ENCODE assay signal across 11 mouse cellular contexts in genomic region chr7:142506501-142506900, GRCm38 (mm10). TPM values are rescaled to one million over a fixed set of nuclear protein-coding genes. Genes with fewer than 3 reads are reported as not detected.
DNase-seq lines count a peak whose midpoint lies in the region; ATAC-seq lines count a peak whose summit lies in the region.
"Had no signal": no experiment of that assay in that cellular context is flagged by ENCODE, and none has a peak within 500 bp of the region (broad histone marks: within the 10 kb centered on the region; RNA-seq: fewer than 3 reads in every experiment).

No protein-coding gene starts in this region.

- 0 out of 2 replicates have a peak, but pooled peaks have one; percentile 16 for ATAC-seq in kidney, embryonic 14.5 days (ENCODE audit: low FRiP score, low TSS enrichment)
- ATAC-seq in embryonic facial prominence, embryonic 14.5 days (ENCODE audit: low read depth): no peak
- ATAC-seq in intestine, embryonic 16.5 days: peak; percentile 84
- 0 out of 2 replicates have a peak, but pooled peaks have one; percentile 21 for ATAC-seq in neural tube, embryonic 11.5 days (ENCODE audit: insufficient read depth, low FRiP score, low TSS enrichment)
- no peak for ATAC-seq in erythroid progenitor cell, adult 5-6 weeks (replicated peaks; ENCODE audit: low FRiP score, poor library complexity, severe bottlenecking)
- ATAC-seq in erythroblast, adult 5-6 weeks (replicated peaks; ENCODE audit: low FRiP score, poor library complexity, severe bottlenecking): no peak

- H3K36me3 ChIP-seq in kidney, embryonic 14.5 days (ENCODE audit: control insufficient read depth, insufficient read depth, low read length): no peaks in the 10 kb centered on the region
- no peaks in the 10 kb centered on the region for H3K36me3 ChIP-seq in embryonic facial prominence, embryonic 14.5 days (ENCODE audit: control insufficient read depth, insufficient read depth, low read length)
- H3K36me3 ChIP-seq in intestine, embryonic 16.5 days (ENCODE audit: control insufficient read depth, insufficient read depth, low read length): no peaks in the 10 kb centered on the region
- H3K36me3 ChIP-seq in neural tube, embryonic 11.5 days (ENCODE audit: control insufficient read depth, insufficient read depth, low read length): no peaks in the 10 kb centered on the region
- H3K36me3 ChIP-seq: liver, embryonic 15.5 days had no signal

- no peak overlapping the region for H3K4me3 ChIP-seq in kidney, embryonic 14.5 days (ENCODE audit: low read length)
- no peak overlapping the region for H3K4me3 ChIP-seq in embryonic facial prominence, embryonic 14.5 days (ENCODE audit: low read depth, low read length)
- no peak overlapping the region for H3K4me3 ChIP-seq in intestine, embryonic 16.5 days (ENCODE audit: low read length)
- no peak overlapping the region for H3K4me3 ChIP-seq in neural tube, embryonic 11.5 days (ENCODE audit: low read depth, low read length)
- H3K4me3 ChIP-seq: liver, embryonic 15.5 days had no signal

- H3K9me3 ChIP-seq in kidney, embryonic 14.5 days (ENCODE audit: control insufficient read depth, low read length): no peaks in the 10 kb centered on the region
- no peaks in the 10 kb centered on the region for H3K9me3 ChIP-seq in embryonic facial prominence, embryonic 14.5 days (ENCODE audit: control insufficient read depth, low read length)
- no peaks in the 10 kb centered on the region for H3K9me3 ChIP-seq in intestine, embryonic 16.5 days (ENCODE audit: control insufficient read depth, low read length)
- H3K9me3 ChIP-seq in neural tube, embryonic 11.5 days (ENCODE audit: control insufficient read depth, low read length): no peaks in the 10 kb centered on the region
- H3K9me3 ChIP-seq: liver, embryonic 15.5 days had no signal

- peaks cover 38% of the 10 kb centered on the region for H3K4me1 ChIP-seq in kidney, embryonic 14.5 days (ENCODE audit: control insufficient read depth, insufficient read depth, low read length)
- peaks cover 45% of the 10 kb centered on the region for H3K4me1 ChIP-seq in embryonic facial prominence, embryonic 14.5 days (ENCODE audit: control insufficient read depth, insufficient read depth, low read length)
- H3K4me1 ChIP-seq in intestine, embryonic 16.5 days (ENCODE audit: control insufficient read depth, insufficient read depth, low read length): peaks cover 24% of the 10 kb centered on the region
- peaks cover 23% of the 10 kb centered on the region for H3K4me1 ChIP-seq in neural tube, embryonic 11.5 days (ENCODE audit: control insufficient read depth, insufficient read depth, low read length)

- 0 out of 2 replicates have a peak, but pooled peaks cover 3% of the 10 kb centered on the region for H3K27me3 ChIP-seq in kidney, embryonic 14.5 days (ENCODE audit: control insufficient read depth, insufficient read depth, low read length)
- no peaks in the 10 kb centered on the region for H3K27me3 ChIP-seq in embryonic facial prominence, embryonic 14.5 days (replicated peaks; ENCODE audit: control insufficient read depth, insufficient read depth, low read length)
- no peaks in the 10 kb centered on the region for H3K27me3 ChIP-seq in intestine, embryonic 16.5 days (replicated peaks; ENCODE audit: control insufficient read depth, insufficient read depth, low read length)
- peaks cover 3% of the 10 kb centered on the region; the same call in 1 of the 2 replicates for H3K27me3 ChIP-seq in neural tube, embryonic 11.5 days (ENCODE audit: control insufficient read depth, insufficient read depth, low read length)

- no peak overlapping the region for H3K9ac ChIP-seq in kidney, embryonic 14.5 days (ENCODE audit: low read depth, low read length)
- no peak overlapping the region for H3K9ac ChIP-seq in embryonic facial prominence, embryonic 14.5 days (ENCODE audit: low read depth, low read length)
- H3K9ac ChIP-seq in intestine, embryonic 16.5 days (ENCODE audit: low read depth, low read length): 0 out of 2 replicates have a peak overlapping the region, but pooled peaks have one; percentile 20
- H3K9ac ChIP-seq in neural tube, embryonic 11.5 days (ENCODE audit: low read length): no peak overlapping the region
- H3K9ac ChIP-seq: liver, embryonic 15.5 days had no signal

- peak overlapping the region; percentile 56; the same call in 1 of the 2 replicates for H3K27ac ChIP-seq in kidney, embryonic 14.5 days (ENCODE audit: low read depth, low read length)
- peak overlapping the region; percentile 35; the same call in 1 of the 2 replicates for H3K27ac ChIP-seq in embryonic facial prominence, embryonic 14.5 days (replicated peaks; ENCODE audit: low read depth, low read length)
- H3K27ac ChIP-seq in intestine, embryonic 16.5 days (ENCODE audit: low read length): peak overlapping the region; percentile 48; the same call in 1 of the 2 replicates
- H3K27ac ChIP-seq in neural tube, embryonic 11.5 days (ENCODE audit: low read depth, low read length): no peak overlapping the region
- H3K27ac ChIP-seq: liver, embryonic 15.5 days had no signal

- 37% methylated on average over 4 of the region's 4 CpGs for WGBS in kidney, embryonic 14.5 days
- 46% methylated on average over 4 of the region's 4 CpGs for WGBS in embryonic facial prominence, embryonic 14.5 days
- 32% methylated on average over 4 of the region's 4 CpGs for WGBS in intestine, embryonic 16.5 days
- WGBS in neural tube, embryonic 11.5 days: 29% methylated on average over 4 of the region's 4 CpGs

- H3K4me2 ChIP-seq in kidney, embryonic 14.5 days (replicated peaks; ENCODE audit: low read depth, low read length): no peak overlapping the region
- H3K4me2 ChIP-seq in embryonic facial prominence, embryonic 14.5 days (ENCODE audit: low read depth, low read length): no peak overlapping the region
- H3K4me2 ChIP-seq in intestine, embryonic 16.5 days (ENCODE audit: low read depth, low read length): no peak overlapping the region
- no peak overlapping the region for H3K4me2 ChIP-seq in neural tube, embryonic 11.5 days (ENCODE audit: low read depth)
- H3K4me2 ChIP-seq: liver, embryonic 15.5 days had no signal

- DNase-seq in kidney, postnatal 36 days: no peak
- no peak for DNase-seq in embryonic facial prominence, embryonic 14.5 days (ENCODE audit: low spot score)
- DNase-seq in neural tube, embryonic 11.5 days (ENCODE audit: low spot score): no peak
- no peak for DNase-seq in cerebellum, adult 18-20 months
- DNase-seq: cerebellum, adult 8-10 months; kidney, adult 8-10 months had no signal

RNA-seq across cellular contexts. Expression of gene Tnnt3, which starts 7.9 kb away (rescaled TPM):
- polyA plus RNA-seq in kidney, embryonic 14.5 days (2014; fragmentation: Nextera tagmentation; extraction: Ambion mirVana): 3.2 and 3.5 TPM in 2 replicates
- 376 and 643 TPM in 2 replicates for polyA plus RNA-seq in embryonic facial prominence, embryonic 14.5 days (2014; fragmentation: Nextera tagmentation; extraction: Ambion mirVana)
- 2.1 and 3.2 TPM in 2 replicates for polyA plus RNA-seq in intestine, embryonic 16.5 days (2015; fragmentation: Nextera tagmentation; extraction: Ambion mirVana)
- polyA plus RNA-seq in neural tube, embryonic 11.5 days (2014; fragmentation: Nextera tagmentation; extraction: Ambion mirVana): 6.5 and 9.2 TPM in 2 replicates
- total RNA-seq in erythroid progenitor cell, adult 5-6 weeks (2015; ENCODE audit: low replicate concordance): not detected in 2 replicates
- total RNA-seq in erythroid progenitor cell, adult 5-6 weeks (2017; ENCODE audit: low replicate concordance): not detected in 2 replicates
- not detected in 2 replicates for total RNA-seq in erythroblast, adult 5-6 weeks (2015; ENCODE audit: low replicate concordance)
- 2.0 TPM in 1 of 2 replicates, not detected in the other for total RNA-seq in erythroblast, adult 5-6 weeks (2017; ENCODE audit: low replicate concordance)

RNA-seq across cellular contexts. Expression of gene Mrpl23, which starts 26.0 kb away (rescaled TPM):
- 30.3 and 33.4 TPM in 2 replicates for polyA plus RNA-seq in kidney, embryonic 14.5 days (2014; fragmentation: Nextera tagmentation; extraction: Ambion mirVana)
- 30.3 and 33.1 TPM in 2 replicates for polyA plus RNA-seq in embryonic facial prominence, embryonic 14.5 days (2014; fragmentation: Nextera tagmentation; extraction: Ambion mirVana)
- 50.3 and 58.1 TPM in 2 replicates for polyA plus RNA-seq in intestine, embryonic 16.5 days (2015; fragmentation: Nextera tagmentation; extraction: Ambion mirVana)
- polyA plus RNA-seq in neural tube, embryonic 11.5 days (2014; fragmentation: Nextera tagmentation; extraction: Ambion mirVana): 10.6 and 20.0 TPM in 2 replicates
- 9.6 TPM in 1 of 2 replicates, not detected in the other for total RNA-seq in erythroid progenitor cell, adult 5-6 weeks (2015; ENCODE audit: low replicate concordance)
- total RNA-seq in erythroid progenitor cell, adult 5-6 weeks (2017; ENCODE audit: low replicate concordance): 0.13 TPM in 1 of 2 replicates, not detected in the other
- not detected in 2 replicates for total RNA-seq in erythroblast, adult 5-6 weeks (2015; ENCODE audit: low replicate concordance)
- 3.7 and 8.1 TPM in 2 replicates for total RNA-seq in erythroblast, adult 5-6 weeks (2017; ENCODE audit: low replicate concordance)

RNA-seq across cellular contexts. Expression of gene Lsp1, which starts 45.9 kb away (rescaled TPM):
- polyA plus RNA-seq in kidney, embryonic 14.5 days (2014; fragmentation: Nextera tagmentation; extraction: Ambion mirVana): 92.8 and 124 TPM in 2 replicates
- 40.1 and 42.6 TPM in 2 replicates for polyA plus RNA-seq in embryonic facial prominence, embryonic 14.5 days (2014; fragmentation: Nextera tagmentation; extraction: Ambion mirVana)
- polyA plus RNA-seq in intestine, embryonic 16.5 days (2015; fragmentation: Nextera tagmentation; extraction: Ambion mirVana): 125 and 134 TPM in 2 replicates
- 15.1 and 21.0 TPM in 2 replicates for polyA plus RNA-seq in neural tube, embryonic 11.5 days (2014; fragmentation: Nextera tagmentation; extraction: Ambion mirVana)
- 88.0 and 115 TPM in 2 replicates for total RNA-seq in erythroid progenitor cell, adult 5-6 weeks (2015; ENCODE audit: low replicate concordance)
- total RNA-seq in erythroid progenitor cell, adult 5-6 weeks (2017; ENCODE audit: low replicate concordance): 64.5 and 76.5 TPM in 2 replicates
- 119 and 155 TPM in 2 replicates for total RNA-seq in erythroblast, adult 5-6 weeks (2015; ENCODE audit: low replicate concordance)
- 98.7 and 120 TPM in 2 replicates for total RNA-seq in erythroblast, adult 5-6 weeks (2017; ENCODE audit: low replicate concordance)

Comparison
In these comparisons a context has a peak if more than half of its experiments do, and no peak if none do; other contexts are left out.
1. ATAC-seq: peak in kidney, embryonic 14.5 days (single experiment), intestine, embryonic 16.5 days (single experiment) and neural tube, embryonic 11.5 days (single experiment); none in embryonic facial prominence, embryonic 14.5 days (single experiment), erythroid progenitor cell, adult 5-6 weeks (single experiment) and erythroblast, adult 5-6 weeks (single experiment).
2. RNA of gene Tnnt3, which starts 7.9 kb away (polyA plus RNA-seq): 376 to 643 TPM in embryonic facial prominence, embryonic 14.5 days; 6.5 to 9.2 TPM in neural tube, embryonic 11.5 days, 3.2 to 3.5 TPM in kidney, embryonic 14.5 days and 2.1 to 3.2 TPM in intestine, embryonic 16.5 days; every median in the first group is over 10 times any median in the second.